Mouse (Mus musculus) forebrain, postnatal 0 days (tissue): ENCODE measurements at regions not wholly inside any gene's neighbourhood (a gene's known extent, or its start where the extent isn't known, plus 50 kb on each side); places are given as distances from the start of the nearest gene placed in this dataset.
A peak's percentile ranks its signal among the peaks of the same experiment; 100 is the strongest.

Source experiments
- ATAC-seq: fragments of 200-750 bp; cut with Nextera tagmentation; 2 replicates; pipeline ENCODE4 v1.8.0; 2017; ENCODE audit warnings: mild to moderate bottlenecking, moderate library complexity
- DNase-seq: peaks from one replicate; pipeline ENCODE4 v3.0.0-alpha.2; 2015
- H3K27ac ChIP-seq: fragments of 300-500 bp; sonication (generic); 2 replicates; pipeline ENCODE4 v1.5.1; 2014; ENCODE audit warnings: low read depth, mild to moderate bottlenecking, antibody characterized with exemption, low read length, moderate library complexity, mixed read lengths
- H3K27me3 ChIP-seq: fragments of 300-500 bp; sonication (generic); 2 replicates; pipeline ENCODE4 v1.6.1; 2014; ENCODE audit warnings: mild to moderate bottlenecking, low read length, mixed read lengths; ENCODE audit not compliant: insufficient read depth
- H3K36me3 ChIP-seq: fragments of 300-500 bp; sonication (generic); 2 replicates; pipeline ENCODE4 v1.6.1; 2014; ENCODE audit warnings: mild to moderate bottlenecking, moderate library complexity; ENCODE audit not compliant: insufficient read depth
- H3K4me1 ChIP-seq: fragments of 300-500 bp; sonication (generic); 2 replicates; pipeline ENCODE4 v1.6.1; 2014; ENCODE audit warnings: antibody characterized with exemption; ENCODE audit not compliant: insufficient read depth
- H3K4me2 ChIP-seq: fragments of 300-500 bp; sonication (generic); 2 replicates; pipeline ENCODE4 v1.6.1; 2014; ENCODE audit warnings: low read depth, mild to moderate bottlenecking, moderate library complexity
- H3K4me3 ChIP-seq: fragments of 300-500 bp; sonication (generic); 2 replicates; pipeline ENCODE4 v1.5.1; 2014; ENCODE audit warnings: low read depth, low read length, mixed read lengths
- H3K9ac ChIP-seq: fragments of 300-500 bp; sonication (generic); 2 replicates; pipeline ENCODE4 v1.6.1; 2014; ENCODE audit warnings: mild to moderate bottlenecking
- H3K9me3 ChIP-seq: fragments of 300-500 bp; sonication (generic); 2 replicates; pipeline ENCODE4 v1.6.1; 2016; ENCODE audit warnings: low read length
- CTCF ChIP-seq: sonication (generic); IDR thresholded peaks from 2 replicates; pipeline ENCODE4 v1.5.1; 2016; ENCODE audit warnings: antibody characterized with exemption, control low read depth, low read depth
- WGBS: fragments of 180-500 bp; shearing (Covaris S2); extraction: QIAGEN DNeasy Blood & Tissue Kit; methylation state at CpG from one replicate; pipeline ENCODE4 v1.1.7; 2014; 5-methylcytosine and 5-hydroxymethylcytosine counted together

GRCm38 (mm10) chr1:15018460-15018779 is 1074.7 kb downstream of the 4930444P10Rik start:
- H3K4me2 ChIP-seq: no peak overlapping the region
- DNase-seq (no peak), ATAC-seq (no peak)
- H3K9ac ChIP-seq: no peak overlapping the region
- H3K27ac ChIP-seq: no peak overlapping the region
- no peaks in the 10 kb centered on the region for H3K36me3 ChIP-seq
- H3K27me3 ChIP-seq: no peaks in the 10 kb centered on the region
- 89% methylated on average over 4 of the region's 4 CpGs for WGBS
- no peaks in the 10 kb centered on the region for H3K4me1 ChIP-seq
- TF ChIP-seq CTCF: no peak
- no peak overlapping the region for H3K4me3 ChIP-seq
- H3K9me3 ChIP-seq: no peaks in the 10 kb centered on the region

GRCm38 (mm10) chr1:15017689-15018459 is 1075.3 kb downstream of the 4930444P10Rik start:
- Histone ChIP-seq H3K36me3 (no peaks in the 10 kb centered on the region), H3K9ac (no peak overlapping the region), H3K4me1 (no peaks in the 10 kb centered on the region), H3K27ac (no peak overlapping the region), H3K27me3 (no peaks in the 10 kb centered on the region), H3K4me2 (no peak overlapping the region), H3K4me3 (no peak overlapping the region), H3K9me3 (no peaks in the 10 kb centered on the region)
- WGBS: 69% methylated on average over 9 of the region's 9 CpGs
- DNase-seq (no peak), ATAC-seq (no peak)
- TF ChIP-seq CTCF: no peak

DNA sequence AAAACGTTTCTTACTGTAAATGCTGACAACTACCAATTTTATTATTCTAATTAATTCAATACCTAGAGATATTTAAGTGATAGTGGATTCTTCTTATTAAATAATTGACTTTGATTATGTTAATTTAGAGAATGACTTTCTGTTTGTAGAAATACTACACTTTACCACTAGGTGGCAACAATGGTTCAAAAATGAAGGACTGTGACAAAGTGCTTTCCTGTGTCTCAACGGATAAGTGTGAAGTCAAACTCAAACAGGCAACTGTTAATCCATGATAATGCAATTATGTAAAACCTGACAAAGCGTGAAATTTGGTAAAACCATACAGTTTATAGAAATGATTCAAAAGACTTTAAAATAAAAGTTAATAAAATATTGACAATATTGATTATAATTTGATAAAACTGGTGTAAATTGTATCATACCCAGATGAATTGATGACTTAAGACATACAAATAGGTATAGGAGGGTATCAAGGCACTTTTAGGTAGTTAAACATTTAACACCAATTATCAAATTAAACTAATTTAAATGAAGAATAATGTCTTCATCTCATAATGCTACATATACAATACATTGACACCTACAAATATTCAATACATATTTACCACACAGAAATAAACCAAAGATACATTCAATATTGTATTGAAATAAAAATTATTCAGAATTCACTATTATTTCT is 1085.3 kb downstream of the 4930444P10Rik start:
- TF ChIP-seq CTCF: peak; percentile 84
- Histone ChIP-seq H3K27me3 (no peaks in the 10 kb centered on the region), H3K27ac (no peak overlapping the region), H3K4me3 (no peak overlapping the region), H3K4me1 (no peaks in the 10 kb centered on the region), H3K36me3 (no peaks in the 10 kb centered on the region), H3K9me3 (no peaks in the 10 kb centered on the region), H3K4me2 (no peak overlapping the region), H3K9ac (no peak overlapping the region)
- 1% methylated on average over 3 of the region's 3 CpGs for WGBS
- DNase-seq (peak; percentile 66), ATAC-seq (peak; percentile 81)

- WGBS: 91% methylated on average over 3 of the region's 3 CpGs
- no peaks in the 10 kb centered on the region for H3K4me1 ChIP-seq
- H3K27ac ChIP-seq: no peak overlapping the region
- H3K9me3 ChIP-seq: no peaks in the 10 kb centered on the region
- no peaks in the 10 kb centered on the region for H3K36me3 ChIP-seq
- TF ChIP-seq CTCF: no peak
- DNase-seq: no peak
- no peaks in the 10 kb centered on the region for H3K27me3 ChIP-seq
- no peak overlapping the region for H3K9ac ChIP-seq
- no peak overlapping the region for H3K4me2 ChIP-seq
- H3K4me3 ChIP-seq: no peak overlapping the region
- no peak for ATAC-seq
Measured at GRCm38 (mm10) chr1:14995348-14995747, 1097.8 kb downstream of the 4930444P10Rik start.

DNA sequence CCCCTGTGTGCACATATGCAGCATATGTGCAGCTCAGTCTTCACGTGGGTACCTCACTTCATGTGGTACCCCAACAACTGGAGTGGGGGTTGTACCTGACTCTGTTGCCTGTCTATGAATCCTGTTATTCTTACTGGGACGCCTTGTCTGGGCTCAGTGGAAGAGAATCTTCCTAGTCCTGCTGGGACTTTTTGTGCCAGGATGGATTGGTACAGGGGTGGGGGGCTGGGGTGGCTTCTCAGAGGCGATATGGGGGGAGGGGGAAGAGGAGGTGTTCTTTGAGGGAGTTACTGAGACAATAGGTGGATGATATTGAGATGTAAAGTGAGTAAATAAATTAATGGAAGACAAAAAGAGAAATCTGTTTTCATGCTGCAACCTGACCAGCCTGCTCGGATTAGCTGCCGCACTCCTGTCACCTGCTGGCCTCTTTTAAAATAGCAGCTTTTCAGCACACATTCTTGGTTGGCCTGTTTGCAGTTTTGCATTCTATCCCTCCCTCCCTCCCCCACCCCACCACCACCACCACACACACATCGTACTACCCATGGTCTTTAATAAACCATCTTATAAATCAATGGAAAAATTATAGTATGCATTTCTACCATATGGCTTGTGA is 1112.9 kb downstream of the 4930444P10Rik start:
- no peaks in the 10 kb centered on the region for H3K4me1 ChIP-seq
- peak; percentile 61 for TF ChIP-seq CTCF
- no peak overlapping the region for H3K4me2 ChIP-seq
- H3K27ac ChIP-seq: no peak overlapping the region
- H3K9ac ChIP-seq: no peak overlapping the region
- H3K27me3 ChIP-seq: no peaks in the 10 kb centered on the region
- no peaks in the 10 kb centered on the region for H3K9me3 ChIP-seq
- DNase-seq: peak; percentile 24
- no peak overlapping the region for H3K4me3 ChIP-seq
- no peaks in the 10 kb centered on the region for H3K36me3 ChIP-seq
- ATAC-seq: peak; percentile 55; the same call in 1 of the 2 replicates
- whole genome bisulfite sequencing: 38% methylated on average over 6 of the region's 6 CpGs
